Mouse (Mus musculus): ENCODE measurements around the gene Samd5.

The Samd5 gene

DNA sequence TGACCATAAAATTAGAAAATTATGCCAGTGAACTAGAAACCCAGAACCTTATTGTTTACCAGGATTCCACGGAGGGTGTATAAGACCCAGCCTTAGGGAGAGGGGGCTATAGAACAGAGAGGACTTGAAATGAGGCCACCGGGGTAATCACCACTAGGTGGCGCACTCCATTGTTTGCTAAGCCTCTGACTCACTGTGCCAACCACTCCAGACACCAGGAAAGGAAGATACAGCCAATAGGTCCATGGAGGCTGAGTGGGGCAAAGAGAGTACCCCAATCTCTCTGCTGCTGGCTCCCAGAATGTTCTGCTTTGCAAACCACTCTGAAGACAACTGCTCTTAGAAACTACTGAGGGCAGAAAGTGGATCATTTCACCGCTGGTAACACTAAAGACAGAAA, 99.4 kb downstream of the Samd5 start:
- no peak for DNase-seq (ENCODE audit: low read depth, low spot score)

DNA sequence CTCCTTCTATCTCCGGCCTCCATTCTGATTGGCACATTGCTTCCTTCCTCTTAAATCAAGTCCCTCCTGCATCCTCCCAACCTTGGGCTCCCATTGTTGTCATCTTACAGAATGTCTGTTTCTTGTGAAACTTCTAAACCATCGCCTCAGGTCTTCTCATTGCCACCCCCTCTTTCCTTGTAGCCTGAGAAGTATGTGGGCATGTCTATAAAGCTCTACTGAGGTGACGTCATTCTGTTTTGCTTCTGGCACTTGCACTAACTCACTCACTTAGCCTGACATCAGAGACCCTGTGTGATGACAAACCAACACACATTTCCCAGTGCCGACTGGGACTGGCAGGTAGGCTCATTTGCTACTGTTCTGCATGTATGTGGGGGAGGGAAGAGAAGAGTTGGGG, 100.9 kb downstream of the Samd5 start:
- no peak for DNase-seq (ENCODE audit: low read depth, low spot score)
